Mouse (Mus musculus): ENCODE data around the gene Prokr2. TPM values are rescaled to one million over a fixed set of nuclear protein-coding genes. Genes with fewer than 3 reads are reported as not detected.

The Prokr2 gene
- polyA plus RNA-seq, 1 experiment: 3.8 TPM

DNA sequence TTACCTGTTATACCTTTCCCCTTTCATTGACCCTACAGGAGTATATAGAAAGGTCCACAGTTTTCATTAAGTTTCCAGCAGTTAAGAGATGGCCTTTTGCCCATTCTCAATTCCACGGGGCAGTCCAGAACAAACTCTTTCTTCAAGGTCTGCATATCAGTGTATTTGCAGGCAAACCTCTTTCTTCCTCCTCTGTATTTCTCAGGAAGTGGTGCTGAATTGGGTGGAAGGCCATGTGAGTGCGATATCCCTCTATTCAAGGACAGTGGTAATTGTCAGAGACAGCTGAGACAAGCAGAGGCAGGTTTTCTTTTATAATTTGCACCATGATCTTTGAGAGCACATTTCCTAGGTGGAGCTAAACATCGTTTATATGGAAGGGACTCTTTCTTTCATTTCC, 16.8 kb downstream of the Prokr2 start:
- H3K27me3 ChIP-seq (ENCODE audit: control insufficient read depth, insufficient read depth, low read length): no peaks in the 10 kb centered on the region
- TF ChIP-seq CTCF (IDR thresholded peaks at IDR 0.05; ENCODE audit: borderline replicate concordance, control insufficient read depth, extremely low read depth, insufficient read depth, low read length, poor library complexity) (no peak), POLR2A (IDR thresholded peaks at IDR 0.05; ENCODE audit: control insufficient read depth, extremely low read depth, insufficient read depth, low read length, poor library complexity) (no peak)
- no peak overlapping the region for H3K4me3 ChIP-seq (ENCODE audit: control insufficient read depth, insufficient read depth, low read length)
- no peak for DNase-seq
- no peak overlapping the region for H3K27ac ChIP-seq (ENCODE audit: control insufficient read depth, insufficient read depth, low read length)
- 24% methylated on average over 3 of the region's 3 CpGs for WGBS
- no peaks in the 10 kb centered on the region for H3K4me1 ChIP-seq (replicated peaks; ENCODE audit: control insufficient read depth, insufficient read depth, low read length)
- no peaks in the 10 kb centered on the region for H3K36me3 ChIP-seq (ENCODE audit: control insufficient read depth, insufficient read depth, low read length)

DNA sequence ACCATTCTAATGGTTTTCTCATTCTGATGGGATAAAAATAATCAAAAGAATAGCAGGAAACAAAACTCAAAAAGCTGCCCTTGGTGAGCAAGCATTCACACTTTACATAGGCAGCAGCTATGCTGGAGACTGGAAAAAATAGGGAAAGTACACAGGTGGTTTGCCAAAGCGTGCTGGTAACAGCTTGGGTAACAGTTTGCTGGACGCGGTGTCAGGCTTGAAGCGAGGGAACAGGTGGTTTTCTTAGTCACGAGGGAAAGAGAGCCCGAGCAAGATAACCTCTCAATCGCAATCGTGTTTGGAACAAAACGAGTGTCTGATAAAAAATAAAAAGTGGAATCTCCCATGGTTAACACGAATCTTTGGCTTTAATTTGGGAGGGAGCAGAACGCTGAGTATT, 41.4 kb downstream of the Prokr2 start:
- no peak overlapping the region for H3K4me3 ChIP-seq (ENCODE audit: control insufficient read depth, insufficient read depth, low read length)
- no peak for DNase-seq
- WGBS: 92% methylated on average over 11 of the region's 11 CpGs
- H3K27ac ChIP-seq (ENCODE audit: control insufficient read depth, insufficient read depth, low read length): no peak overlapping the region
- no peaks in the 10 kb centered on the region for H3K27me3 ChIP-seq (ENCODE audit: control insufficient read depth, insufficient read depth, low read length)
- TF ChIP-seq CTCF (IDR thresholded peaks at IDR 0.05; ENCODE audit: borderline replicate concordance, control insufficient read depth, extremely low read depth, insufficient read depth, low read length, poor library complexity): no peak
- H3K4me1 ChIP-seq (replicated peaks; ENCODE audit: control insufficient read depth, insufficient read depth, low read length): no peaks in the 10 kb centered on the region
- H3K36me3 ChIP-seq (ENCODE audit: control insufficient read depth, insufficient read depth, low read length): no peaks in the 10 kb centered on the region

DNA sequence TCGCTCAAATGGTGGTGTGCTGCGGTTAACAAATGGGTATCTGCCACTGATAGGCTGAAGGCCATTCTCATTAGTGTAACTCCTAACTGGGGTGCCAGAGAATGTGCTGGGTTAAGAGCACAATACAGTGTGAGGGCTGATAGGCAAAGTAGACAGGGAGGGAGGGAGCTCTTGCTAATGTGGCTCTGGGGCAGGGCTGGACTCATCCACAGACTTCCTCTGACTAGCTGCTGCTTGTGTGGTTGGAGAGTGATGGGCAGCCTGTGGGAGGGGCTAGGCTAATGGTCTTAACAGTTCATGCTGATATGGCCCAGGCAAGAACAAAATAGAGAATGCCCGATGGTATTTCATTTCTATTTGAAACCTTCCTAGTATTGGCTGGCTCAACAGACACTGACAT, 44.0 kb downstream of the Prokr2 start:
- Histone ChIP-seq H3K27me3 (ENCODE audit: control insufficient read depth, insufficient read depth, low read length) (no peaks in the 10 kb centered on the region), H3K27ac (ENCODE audit: control insufficient read depth, insufficient read depth, low read length) (no peak overlapping the region), H3K4me3 (ENCODE audit: control insufficient read depth, insufficient read depth, low read length) (no peak overlapping the region), H3K36me3 (ENCODE audit: control insufficient read depth, insufficient read depth, low read length) (no peaks in the 10 kb centered on the region), H3K4me1 (replicated peaks; ENCODE audit: control insufficient read depth, insufficient read depth, low read length) (no peaks in the 10 kb centered on the region)
- no peak for TF ChIP-seq CTCF (IDR thresholded peaks at IDR 0.05; ENCODE audit: borderline replicate concordance, control insufficient read depth, extremely low read depth, insufficient read depth, low read length, poor library complexity)
- TF ChIP-seq POLR2A (IDR thresholded peaks at IDR 0.05; ENCODE audit: control insufficient read depth, extremely low read depth, insufficient read depth, low read length, poor library complexity): no peak
- 94% methylated on average over 3 of the region's 3 CpGs for WGBS
- no peak for DNase-seq

DNA sequence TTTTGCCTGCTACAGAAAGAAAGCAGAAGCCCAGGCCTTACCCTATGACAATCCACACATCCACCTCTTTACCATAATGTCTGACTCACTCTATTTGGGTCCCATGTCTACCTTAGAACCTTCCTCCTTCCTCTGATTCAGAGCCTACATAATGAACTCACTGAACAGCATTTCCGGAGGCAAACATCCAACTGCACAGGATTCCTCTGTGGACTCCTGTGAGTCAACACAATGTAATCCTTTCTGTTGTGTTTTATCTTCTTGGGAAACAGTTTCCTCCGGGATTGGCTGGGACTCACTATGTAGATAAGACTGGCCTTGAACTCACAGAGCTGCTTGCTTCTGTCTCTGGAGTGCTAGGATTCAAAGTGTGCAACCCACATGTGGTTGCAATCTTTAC, 44.9 kb downstream of the Prokr2 start:
- DNase-seq: no peak
- Histone ChIP-seq H3K4me1 (replicated peaks; ENCODE audit: control insufficient read depth, insufficient read depth, low read length) (no peaks in the 10 kb centered on the region), H3K36me3 (ENCODE audit: control insufficient read depth, insufficient read depth, low read length) (no peaks in the 10 kb centered on the region), H3K27ac (ENCODE audit: control insufficient read depth, insufficient read depth, low read length) (no peak overlapping the region), H3K4me3 (ENCODE audit: control insufficient read depth, insufficient read depth, low read length) (no peak overlapping the region), H3K27me3 (ENCODE audit: control insufficient read depth, insufficient read depth, low read length) (no peaks in the 10 kb centered on the region)
- TF ChIP-seq POLR2A (IDR thresholded peaks at IDR 0.05; ENCODE audit: control insufficient read depth, extremely low read depth, insufficient read depth, low read length, poor library complexity): no peak
- no peak for TF ChIP-seq CTCF (IDR thresholded peaks at IDR 0.05; ENCODE audit: borderline replicate concordance, control insufficient read depth, extremely low read depth, insufficient read depth, low read length, poor library complexity)
- 74% methylated on average over 2 of the region's 2 CpGs for WGBS

DNA sequence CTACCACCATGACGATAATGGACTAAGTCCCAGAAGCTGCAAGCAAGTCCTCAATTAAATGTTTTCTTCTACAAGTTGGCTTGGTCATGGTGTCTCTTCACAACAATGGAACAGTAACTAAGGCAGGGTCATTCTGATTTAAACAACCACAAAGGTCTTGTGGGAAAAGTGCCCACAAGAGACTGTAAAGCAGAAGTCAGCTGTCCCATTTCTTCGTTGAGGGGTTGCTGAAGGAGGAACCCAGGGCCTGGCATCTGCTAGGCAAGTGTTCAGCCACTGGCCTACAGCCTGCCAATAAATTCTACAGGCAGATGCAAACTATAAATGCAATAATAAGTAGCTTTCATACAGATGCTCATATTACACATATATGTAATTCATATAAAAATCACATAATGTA, 48.0 kb downstream of the Prokr2 start:
- Histone ChIP-seq H3K4me1 (replicated peaks; ENCODE audit: control insufficient read depth, insufficient read depth, low read length) (no peaks in the 10 kb centered on the region), H3K36me3 (ENCODE audit: control insufficient read depth, insufficient read depth, low read length) (no peaks in the 10 kb centered on the region), H3K27ac (ENCODE audit: control insufficient read depth, insufficient read depth, low read length) (no peak overlapping the region), H3K27me3 (ENCODE audit: control insufficient read depth, insufficient read depth, low read length) (no peaks in the 10 kb centered on the region), H3K4me3 (ENCODE audit: control insufficient read depth, insufficient read depth, low read length) (no peak overlapping the region)
- DNase-seq: no peak
- TF ChIP-seq CTCF (IDR thresholded peaks at IDR 0.05; ENCODE audit: borderline replicate concordance, control insufficient read depth, extremely low read depth, insufficient read depth, low read length, poor library complexity) (no peak), POLR2A (IDR thresholded peaks at IDR 0.05; ENCODE audit: control insufficient read depth, extremely low read depth, insufficient read depth, low read length, poor library complexity) (no peak)
- WGBS: 14% methylated on average over 2 of the region's 2 CpGs

DNA sequence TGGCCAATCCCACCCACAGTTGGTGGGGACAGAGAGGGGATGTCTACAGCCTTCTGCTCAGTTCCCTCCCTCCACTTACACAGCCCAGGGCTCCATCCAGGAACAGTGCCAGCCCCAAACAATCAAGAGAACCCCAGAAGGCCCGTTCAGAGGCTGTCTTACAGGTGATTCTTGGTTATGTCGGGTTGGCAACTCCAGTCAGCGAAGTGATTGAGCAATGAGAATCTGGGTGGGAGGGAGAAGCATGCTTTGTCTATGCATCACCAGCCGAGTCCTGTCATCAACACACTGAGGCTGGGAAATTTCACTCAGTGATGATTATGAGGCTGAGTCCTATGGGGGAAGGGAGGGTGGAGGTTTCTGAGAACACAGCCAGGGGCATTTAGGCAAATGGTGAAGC, 61.7 kb downstream of the Prokr2 start:
- no peak overlapping the region for H3K27ac ChIP-seq (ENCODE audit: control insufficient read depth, insufficient read depth, low read length)
- no peaks in the 10 kb centered on the region for H3K27me3 ChIP-seq (ENCODE audit: control insufficient read depth, insufficient read depth, low read length)
- H3K4me3 ChIP-seq (ENCODE audit: control insufficient read depth, insufficient read depth, low read length): no peak overlapping the region
- no peak for TF ChIP-seq CTCF (IDR thresholded peaks at IDR 0.05; ENCODE audit: borderline replicate concordance, control insufficient read depth, extremely low read depth, insufficient read depth, low read length, poor library complexity)
- TF ChIP-seq POLR2A (IDR thresholded peaks at IDR 0.05; ENCODE audit: control insufficient read depth, extremely low read depth, insufficient read depth, low read length, poor library complexity): no peak
- 76% methylated on average over 4 of the region's 4 CpGs for WGBS
- H3K36me3 ChIP-seq (ENCODE audit: control insufficient read depth, insufficient read depth, low read length): no peaks in the 10 kb centered on the region
- no peak for DNase-seq
- H3K4me1 ChIP-seq (replicated peaks; ENCODE audit: control insufficient read depth, insufficient read depth, low read length): no peaks in the 10 kb centered on the region

DNA sequence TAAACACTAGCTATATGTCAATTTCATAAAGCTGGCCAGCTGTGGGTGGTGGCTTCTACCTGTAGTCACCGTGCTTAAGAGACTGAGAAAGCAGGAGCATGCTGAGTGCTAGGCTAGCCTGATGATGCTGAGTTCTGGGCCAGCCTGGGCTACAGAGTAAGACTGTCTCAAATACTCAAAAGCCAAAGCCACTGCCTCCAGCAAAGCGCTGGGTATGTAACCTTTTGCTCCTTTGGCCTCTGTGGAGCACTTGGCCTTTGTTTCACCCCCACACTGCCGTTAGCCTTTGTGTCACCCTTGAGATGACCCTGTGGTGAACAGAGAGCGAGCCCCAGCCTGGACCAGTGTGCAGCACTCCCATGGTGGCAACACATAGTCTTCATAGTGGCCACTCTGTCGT, 64.7 kb downstream of the Prokr2 start:
- WGBS: 93% methylated on average over 5 of the region's 5 CpGs
- Histone ChIP-seq H3K4me1 (replicated peaks; ENCODE audit: control insufficient read depth, insufficient read depth, low read length) (no peaks in the 10 kb centered on the region), H3K4me3 (ENCODE audit: control insufficient read depth, insufficient read depth, low read length) (no peak overlapping the region), H3K27me3 (ENCODE audit: control insufficient read depth, insufficient read depth, low read length) (no peaks in the 10 kb centered on the region), H3K27ac (ENCODE audit: control insufficient read depth, insufficient read depth, low read length) (no peak overlapping the region), H3K36me3 (ENCODE audit: control insufficient read depth, insufficient read depth, low read length) (no peaks in the 10 kb centered on the region)
- no peak for DNase-seq
- TF ChIP-seq POLR2A (IDR thresholded peaks at IDR 0.05; ENCODE audit: control insufficient read depth, extremely low read depth, insufficient read depth, low read length, poor library complexity) (no peak), CTCF (IDR thresholded peaks at IDR 0.05; ENCODE audit: borderline replicate concordance, control insufficient read depth, extremely low read depth, insufficient read depth, low read length, poor library complexity) (no peak)

Data from thymus, adult 2 months (tissue).